Mouse (Mus musculus) heart, embryonic 10.5 days (tissue): ENCODE measurements around the gene Zfp746. TPM values are rescaled to one million over a fixed set of nuclear protein-coding genes. Genes with fewer than 3 reads are reported as not detected.
"Not testable (repeated sequence)": the region's sequence is repeated elsewhere in the genome, so short reads cannot be mapped to it uniquely, and the experiment has no call there.

Source experiments
- DNase-seq: peaks from one replicate; pipeline ENCODE4 v3.0.0-alpha.2; 2017; ENCODE audit warnings: low spot score
- H3K27ac ChIP-seq: fragments of 300-500 bp; sonication (generic); 2 replicates; pipeline ENCODE4 v1.5.1; 2016; ENCODE audit warnings: mild to moderate bottlenecking
- H3K27me3 ChIP-seq: fragments of 300-500 bp; sonication (generic); 2 replicates; pipeline ENCODE4 v1.6.1; 2016; ENCODE audit warnings: mild to moderate bottlenecking; ENCODE audit not compliant: poor library complexity, insufficient read depth, severe bottlenecking
- H3K36me3 ChIP-seq: fragments of 300-500 bp; sonication (generic); 2 replicates; pipeline ENCODE4 v1.6.1; 2016; ENCODE audit warnings: mild to moderate bottlenecking, moderate library complexity
- H3K4me1 ChIP-seq: fragments of 300-500 bp; sonication (generic); 2 replicates; pipeline ENCODE4 v1.6.1; 2016; ENCODE audit warnings: mild to moderate bottlenecking
- H3K4me3 ChIP-seq: fragments of 300-500 bp; sonication (generic); 2 replicates; pipeline ENCODE4 v1.5.1; 2016; ENCODE audit warnings: mild to moderate bottlenecking, moderate library complexity
- H3K9me3 ChIP-seq: fragments of 300-500 bp; sonication (generic); 2 replicates; pipeline ENCODE4 v1.6.1; 2016; ENCODE audit warnings: mild to moderate bottlenecking, moderate library complexity
- WGBS: fragments of 180-500 bp; shearing (Covaris S2); methylation state at CpG from one replicate; pipeline ENCODE4 v1.1.7; 2016; 5-methylcytosine and 5-hydroxymethylcytosine counted together
- polyA plus RNA-seq: library from polyadenylated mRNA; unstranded; fragments of >200 nt; fragmentation: Nextera tagmentation; extraction: Ambion mirVana; gene quantifications from 2 replicates; pipeline ENCODE4 v1.2.1, GENCODE M21; 2016

Gene Zfp746
- 11.0 and 18.0 TPM in 2 replicates for polyA plus RNA-seq

GRCm38 (mm10) chr6:48086471-48086878 is at the start of gene Zfp746:
Gene Zfp746 (minus strand): TSS chr6:48086593.
- Histone ChIP-seq H3K27ac (peak within 1 kb of the TSS; percentile 98), H3K36me3 (peaks cover 27% of the 10 kb centered on the region), H3K4me1 (peaks cover 8% of the 10 kb centered on the region; the same call in 1 of the 2 replicates), H3K4me3 (peak within 1 kb of the TSS; percentile 88), H3K27me3 (0 out of 2 replicates have a peak, but pooled peaks cover 3% of the 10 kb centered on the region), H3K9me3 (no peaks in the 10 kb centered on the region)
- 2% methylated on average over 53 of the region's 53 CpGs for WGBS
- peak; percentile 92 for DNase-seq

GRCm38 (mm10) chr6:48121092-48121491 is 34.7 kb upstream of the Zfp746 start:
- H3K27me3 ChIP-seq, H3K4me3 ChIP-seq, H3K27ac ChIP-seq, H3K4me1 ChIP-seq, H3K36me3 ChIP-seq, H3K9me3 ChIP-seq: not testable (repeated sequence)
- WGBS: 76% methylated on average over 4 of the region's 4 CpGs
- peak; percentile 85 for DNase-seq

GRCm38 (mm10) chr6:48116036-48116435 is 29.6 kb upstream of the Zfp746 start:
- no peaks in the 10 kb centered on the region for H3K4me1 ChIP-seq
- H3K4me3 ChIP-seq: no peak overlapping the region
- H3K27ac ChIP-seq: no peak overlapping the region
- WGBS: 74% methylated on average over 3 of the region's 3 CpGs
- DNase-seq: no peak
- no peaks in the 10 kb centered on the region for H3K36me3 ChIP-seq
- H3K9me3 ChIP-seq: no peaks in the 10 kb centered on the region
- no peaks in the 10 kb centered on the region for H3K27me3 ChIP-seq

- H3K27me3 ChIP-seq: 0 out of 2 replicates have a peak, but pooled peaks cover 3% of the 10 kb centered on the region
- peaks cover 8% of the 10 kb centered on the region; the same call in 1 of the 2 replicates for H3K4me1 ChIP-seq
- WGBS: 38% methylated on average over 14 of the region's 14 CpGs
- peak overlapping the region; percentile 88 for H3K4me3 ChIP-seq
- H3K36me3 ChIP-seq: peaks cover 21% of the 10 kb centered on the region
- DNase-seq: no peak
- no peak overlapping the region for H3K27ac ChIP-seq
- H3K9me3 ChIP-seq: no peaks in the 10 kb centered on the region
Observed at GRCm38 (mm10) chr6:48086957-48087715, 743 bp upstream of the Zfp746 start.

GRCm38 (mm10) chr6:48085521-48086404 is 630 bp downstream of the Zfp746 start:
- H3K9me3 ChIP-seq: no peaks in the 10 kb centered on the region
- H3K27ac ChIP-seq: peak overlapping the region; percentile 98
- WGBS: 3% methylated on average over 69 of the region's 72 CpGs
- H3K36me3 ChIP-seq: peaks cover 35% of the 10 kb centered on the region
- H3K4me3 ChIP-seq: peak overlapping the region; percentile 88
- H3K4me1 ChIP-seq: peaks cover 8% of the 10 kb centered on the region; the same call in 1 of the 2 replicates
- peak; percentile 87 for DNase-seq
- 0 out of 2 replicates have a peak, but pooled peaks cover 3% of the 10 kb centered on the region for H3K27me3 ChIP-seq

GRCm38 (mm10) chr6:48083733-48084191 is 2.6 kb downstream of the Zfp746 start:
- peaks cover 53% of the 10 kb centered on the region for H3K36me3 ChIP-seq
- H3K27me3 ChIP-seq: 0 out of 2 replicates have a peak, but pooled peaks cover 3% of the 10 kb centered on the region
- H3K4me3 ChIP-seq: no peak overlapping the region
- H3K9me3 ChIP-seq: no peaks in the 10 kb centered on the region
- H3K4me1 ChIP-seq: peaks cover 8% of the 10 kb centered on the region; the same call in 1 of the 2 replicates
- 94% methylated on average over 6 of the region's 6 CpGs for WGBS
- peak; percentile 11 for DNase-seq
- no peak overlapping the region for H3K27ac ChIP-seq

GRCm38 (mm10) chr6:48081952-48082351 is 4.4 kb downstream of the Zfp746 start:
- Histone ChIP-seq H3K4me1 (peaks cover 8% of the 10 kb centered on the region; the same call in 1 of the 2 replicates), H3K36me3 (peaks cover 67% of the 10 kb centered on the region), H3K27ac (no peak overlapping the region), H3K27me3 (no peaks in the 10 kb centered on the region), H3K4me3 (no peak overlapping the region), H3K9me3 (no peaks in the 10 kb centered on the region)
- 95% methylated on average over 3 of the region's 3 CpGs for WGBS
- DNase-seq: peak; percentile 63

- Histone ChIP-seq H3K4me3 (no peak overlapping the region), H3K9me3 (no peaks in the 10 kb centered on the region), H3K27me3 (no peaks in the 10 kb centered on the region), H3K36me3 (peaks cover 73% of the 10 kb centered on the region), H3K27ac (no peak overlapping the region), H3K4me1 (peaks cover 4% of the 10 kb centered on the region; the same call in 1 of the 2 replicates)
- WGBS: 92% methylated on average over 5 of the region's 5 CpGs
- peak; percentile 54 for DNase-seq
Observed at GRCm38 (mm10) chr6:48081021-48081420, 5.4 kb downstream of the Zfp746 start.

- peaks cover 53% of the 10 kb centered on the region for H3K36me3 ChIP-seq
- no peaks in the 10 kb centered on the region for H3K4me1 ChIP-seq
- no peak overlapping the region for H3K4me3 ChIP-seq
- H3K27ac ChIP-seq: no peak overlapping the region
- WGBS: 79% methylated on average over 5 of the region's 5 CpGs
- H3K9me3 ChIP-seq: no peaks in the 10 kb centered on the region
- DNase-seq: no peak
- H3K27me3 ChIP-seq: no peaks in the 10 kb centered on the region
Observed at GRCm38 (mm10) chr6:48073316-48073715, 13.1 kb downstream of the Zfp746 start.

- Histone ChIP-seq H3K4me3 (no peak overlapping the region), H3K4me1 (no peaks in the 10 kb centered on the region), H3K36me3 (peaks cover 64% of the 10 kb centered on the region), H3K27ac (no peak overlapping the region), H3K27me3 (no peaks in the 10 kb centered on the region), H3K9me3 (no peaks in the 10 kb centered on the region)
- WGBS: 95% methylated on average over 3 of the region's 3 CpGs
- DNase-seq: no peak
Observed at GRCm38 (mm10) chr6:48067492-48067891, 18.9 kb downstream of the Zfp746 start.

- no peak overlapping the region for H3K27ac ChIP-seq
- H3K4me1 ChIP-seq: no peaks in the 10 kb centered on the region
- DNase-seq: no peak
- H3K36me3 ChIP-seq: peaks cover 65% of the 10 kb centered on the region
- H3K27me3 ChIP-seq: no peaks in the 10 kb centered on the region
- WGBS: 95% methylated on average over 6 of the region's 6 CpGs
- no peaks in the 10 kb centered on the region for H3K9me3 ChIP-seq
- no peak overlapping the region for H3K4me3 ChIP-seq
Observed at GRCm38 (mm10) chr6:48065587-48066075, 20.8 kb downstream of the Zfp746 start.

GRCm38 (mm10) chr6:48064451-48064850 is 21.9 kb downstream of the Zfp746 start:
- peaks cover 65% of the 10 kb centered on the region for H3K36me3 ChIP-seq
- 88% methylated on average over 14 of the region's 14 CpGs for WGBS
- H3K4me3 ChIP-seq: no peak overlapping the region
- no peak for DNase-seq
- H3K27me3 ChIP-seq: no peaks in the 10 kb centered on the region
- no peaks in the 10 kb centered on the region for H3K4me1 ChIP-seq
- H3K9me3 ChIP-seq: no peaks in the 10 kb centered on the region
- H3K27ac ChIP-seq: no peak overlapping the region
